Mouse (Mus musculus) neural tube, embryonic 13.5 days (tissue): ENCODE data around the gene Cyp17a1. TPM values are rescaled to one million over a fixed set of nuclear protein-coding genes. Genes with fewer than 3 reads are reported as not detected.
A peak's percentile ranks its signal among the peaks of the same experiment; 100 is the strongest.

Experiments
- ATAC-seq: fragments of 200-750 bp; cut with Nextera tagmentation; 2 replicates; pipeline ENCODE4 v1.8.0; 2017; ENCODE audit warnings: low read depth, mild to moderate bottlenecking, moderate TSS enrichment, moderate library complexity
- H3K27ac ChIP-seq: fragments of 300-500 bp; sonication (generic); replicated peaks from 2 replicates; pipeline ENCODE4 v1.5.1; 2015; ENCODE audit warnings: moderate library complexity, mild to moderate bottlenecking, inconsistent platforms
- H3K27me3 ChIP-seq: fragments of 300-500 bp; sonication (generic); 2 replicates; pipeline ENCODE4 v1.6.1; 2015; ENCODE audit warnings: mild to moderate bottlenecking, inconsistent platforms
- H3K36me3 ChIP-seq: fragments of 300-500 bp; sonication (generic); 2 replicates; pipeline ENCODE4 v1.6.1; 2015; ENCODE audit warnings: mild to moderate bottlenecking, inconsistent platforms
- H3K4me1 ChIP-seq: fragments of 300-500 bp; sonication (generic); replicated peaks from 2 replicates; pipeline ENCODE4 v1.6.1; 2015; ENCODE audit warnings: inconsistent platforms
- H3K4me2 ChIP-seq: fragments of 300-500 bp; sonication (generic); 2 replicates; pipeline ENCODE4 v1.6.1; 2015; ENCODE audit warnings: inconsistent platforms, mild to moderate bottlenecking, moderate library complexity
- H3K4me3 ChIP-seq: fragments of 300-500 bp; sonication (generic); 2 replicates; pipeline ENCODE4 v1.5.1; 2015; ENCODE audit warnings: mild to moderate bottlenecking, inconsistent platforms
- H3K9ac ChIP-seq: fragments of 300-500 bp; sonication (generic); 2 replicates; pipeline ENCODE4 v1.6.1; 2015; ENCODE audit warnings: moderate library complexity, mild to moderate bottlenecking, inconsistent platforms
- H3K9me3 ChIP-seq: fragments of 300-500 bp; sonication (generic); 2 replicates; pipeline ENCODE4 v1.6.1; 2016; ENCODE audit warnings: inconsistent platforms
- WGBS: fragments of 180-500 bp; shearing (Covaris S2); methylation state at CpG from one replicate; pipeline ENCODE4 v1.1.7; 2015; 5-methylcytosine and 5-hydroxymethylcytosine counted together
- polyA plus RNA-seq: library from polyadenylated mRNA; unstranded; fragments of >200 nt; fragmentation: Nextera tagmentation; extraction: Ambion mirVana; gene quantifications from 2 replicates; pipeline ENCODE4 v1.2.1, GENCODE M21; 2015

Gene Cyp17a1
- polyA plus RNA-seq, 1 experiment from 2014 or later: not detected

GRCm38 (mm10) chr19:46697840-46698517 lies 25.0 kb upstream of the Cyp17a1 start:
- Histone ChIP-seq H3K27me3 (no peaks in the 10 kb centered on the region), H3K4me3 (no peak overlapping the region), H3K36me3 (peaks cover 17% of the 10 kb centered on the region), H3K9me3 (no peaks in the 10 kb centered on the region), H3K4me2 (no peak overlapping the region), H3K27ac (no peak overlapping the region), H3K4me1 (no peaks in the 10 kb centered on the region), H3K9ac (no peak overlapping the region)
- ATAC-seq: no peak
- 53% methylated on average over 19 of the region's 19 CpGs for WGBS

GRCm38 (mm10) chr19:46696943-46697342 lies 24.0 kb upstream of the Cyp17a1 start:
- no peak for ATAC-seq

GRCm38 (mm10) chr19:46696482-46696881 lies 23.5 kb upstream of the Cyp17a1 start:
- H3K4me1 ChIP-seq: no peaks in the 10 kb centered on the region
- ATAC-seq: no peak
- 97% methylated on average over 8 of the region's 8 CpGs for WGBS
- no peak overlapping the region for H3K4me3 ChIP-seq
- H3K9me3 ChIP-seq: no peaks in the 10 kb centered on the region
- H3K36me3 ChIP-seq: peaks cover 17% of the 10 kb centered on the region
- no peaks in the 10 kb centered on the region for H3K27me3 ChIP-seq
- H3K27ac ChIP-seq: no peak overlapping the region
- H3K4me2 ChIP-seq: no peak overlapping the region
- H3K9ac ChIP-seq: no peak overlapping the region

More at GRCm38 (mm10) chr19:46696943-46697342, 24.0 kb upstream of the Cyp17a1 start:
- WGBS: 90% methylated on average over 7 of the region's 7 CpGs
- no peaks in the 10 kb centered on the region for H3K27me3 ChIP-seq
- H3K4me2 ChIP-seq: no peak overlapping the region
- H3K9ac ChIP-seq: no peak overlapping the region
- no peak overlapping the region for H3K27ac ChIP-seq
- H3K4me1 ChIP-seq: no peaks in the 10 kb centered on the region
- peaks cover 17% of the 10 kb centered on the region for H3K36me3 ChIP-seq
- H3K9me3 ChIP-seq: no peaks in the 10 kb centered on the region
- no peak overlapping the region for H3K4me3 ChIP-seq

- H3K4me3 ChIP-seq: no peak overlapping the region
- peaks cover 11% of the 10 kb centered on the region; the same call in 1 of the 2 replicates for H3K36me3 ChIP-seq
- no peak overlapping the region for H3K27ac ChIP-seq
- 79% methylated on average over 4 of the region's 4 CpGs for WGBS
- no peak overlapping the region for H3K4me2 ChIP-seq
- ATAC-seq: no peak
- H3K4me1 ChIP-seq: peaks cover 13% of the 10 kb centered on the region
- no peaks in the 10 kb centered on the region for H3K9me3 ChIP-seq
- no peak overlapping the region for H3K9ac ChIP-seq
- no peaks in the 10 kb centered on the region for H3K27me3 ChIP-seq
Observed at GRCm38 (mm10) chr19:46693146-46693545, 20.2 kb upstream of the Cyp17a1 start.

GRCm38 (mm10) chr19:46691078-46691477 lies 18.1 kb upstream of the Cyp17a1 start:
- Histone ChIP-seq H3K27me3 (no peaks in the 10 kb centered on the region), H3K27ac (no peak overlapping the region), H3K36me3 (peaks cover 7% of the 10 kb centered on the region; the same call in 1 of the 2 replicates), H3K4me1 (peaks cover 13% of the 10 kb centered on the region), H3K4me3 (no peak overlapping the region), H3K4me2 (peak overlapping the region; percentile 63; the same call in 1 of the 2 replicates), H3K9ac (no peak overlapping the region), H3K9me3 (no peaks in the 10 kb centered on the region)
- WGBS: 74% methylated on average over 2 of the region's 2 CpGs
- ATAC-seq: no peak

- 79% methylated on average over 11 of the region's 11 CpGs for WGBS
- H3K4me3 ChIP-seq: peak overlapping the region; percentile 64
- peak overlapping the region; percentile 63 for H3K4me2 ChIP-seq
- no peaks in the 10 kb centered on the region for H3K27me3 ChIP-seq
- peaks cover 7% of the 10 kb centered on the region; the same call in 1 of the 2 replicates for H3K36me3 ChIP-seq
- peak; percentile 41 for ATAC-seq
- H3K4me1 ChIP-seq: peaks cover 13% of the 10 kb centered on the region
- peak overlapping the region; percentile 82 for H3K27ac ChIP-seq
- no peaks in the 10 kb centered on the region for H3K9me3 ChIP-seq
- H3K9ac ChIP-seq: peak overlapping the region; percentile 82
Observed at GRCm38 (mm10) chr19:46690387-46690786, 17.4 kb upstream of the Cyp17a1 start.

- ATAC-seq: peak; percentile 96
- Histone ChIP-seq H3K27ac (peak within 1 kb of the TSS; percentile 82), H3K9me3 (no peaks in the 10 kb centered on the region), H3K4me3 (peak within 1 kb of the TSS; percentile 64), H3K9ac (peak within 1 kb of the TSS; percentile 82), H3K36me3 (peaks cover 6% of the 10 kb centered on the region; the same call in 1 of the 2 replicates), H3K4me2 (peak within 1 kb of the TSS; percentile 63), H3K27me3 (no peaks in the 10 kb centered on the region), H3K4me1 (peaks cover 13% of the 10 kb centered on the region)
- 2% methylated on average over 44 of the region's 44 CpGs for WGBS
Observed at GRCm38 (mm10) chr19:46689460-46690372, 16.7 kb upstream of the Cyp17a1 start, which contains the start of gene Borcs7. TSS of gene Borcs7 (plus strand) at chr19:46689906.

GRCm38 (mm10) chr19:46679720-46680383 lies 6.9 kb upstream of the Cyp17a1 start:
- H3K9ac ChIP-seq: no peak overlapping the region
- H3K27me3 ChIP-seq: no peaks in the 10 kb centered on the region
- ATAC-seq: no peak
- no peaks in the 10 kb centered on the region for H3K4me1 ChIP-seq
- no peak overlapping the region for H3K4me2 ChIP-seq
- 70% methylated on average over 12 of the region's 12 CpGs for WGBS
- no peak overlapping the region for H3K27ac ChIP-seq
- H3K4me3 ChIP-seq: no peak overlapping the region
- no peaks in the 10 kb centered on the region for H3K9me3 ChIP-seq
- H3K36me3 ChIP-seq: no peaks in the 10 kb centered on the region

- no peaks in the 10 kb centered on the region for H3K27me3 ChIP-seq
- H3K4me2 ChIP-seq: no peak overlapping the region
- no peaks in the 10 kb centered on the region for H3K9me3 ChIP-seq
- no peak overlapping the region for H3K4me3 ChIP-seq
- H3K4me1 ChIP-seq: no peaks in the 10 kb centered on the region
- H3K9ac ChIP-seq: no peak overlapping the region
- 87% methylated on average over 3 of the region's 3 CpGs for WGBS
- ATAC-seq: no peak
- H3K27ac ChIP-seq: no peak overlapping the region
- H3K36me3 ChIP-seq: no peaks in the 10 kb centered on the region
Observed at GRCm38 (mm10) chr19:46675641-46676040, 2.7 kb upstream of the Cyp17a1 start.

GRCm38 (mm10) chr19:46670691-46671090 lies 2.3 kb downstream of the Cyp17a1 start:
- no peaks in the 10 kb centered on the region for H3K4me1 ChIP-seq
- ATAC-seq: peak; percentile 81; the same call in 1 of the 2 replicates
- no peaks in the 10 kb centered on the region for H3K36me3 ChIP-seq
- no peaks in the 10 kb centered on the region for H3K9me3 ChIP-seq
- H3K27me3 ChIP-seq: no peaks in the 10 kb centered on the region
- H3K4me3 ChIP-seq: no peak overlapping the region
- no peak overlapping the region for H3K4me2 ChIP-seq
- 35% methylated on average over 13 of the region's 13 CpGs for WGBS
- H3K27ac ChIP-seq: no peak overlapping the region
- no peak overlapping the region for H3K9ac ChIP-seq

- no peak overlapping the region for H3K4me3 ChIP-seq
- H3K4me2 ChIP-seq: no peak overlapping the region
- no peaks in the 10 kb centered on the region for H3K9me3 ChIP-seq
- H3K4me1 ChIP-seq: peaks cover 6% of the 10 kb centered on the region
- ATAC-seq: no peak
- no peaks in the 10 kb centered on the region for H3K36me3 ChIP-seq
- no peak overlapping the region for H3K9ac ChIP-seq
- no peak overlapping the region for H3K27ac ChIP-seq
- no peaks in the 10 kb centered on the region for H3K27me3 ChIP-seq
- 89% methylated on average over 5 of the region's 5 CpGs for WGBS
Observed at GRCm38 (mm10) chr19:46669802-46670201, 3.2 kb downstream of the Cyp17a1 start.

- H3K4me3 ChIP-seq: no peak overlapping the region
- H3K27ac ChIP-seq: no peak overlapping the region
- ATAC-seq: no peak
- peaks cover 6% of the 10 kb centered on the region for H3K4me1 ChIP-seq
- no peak overlapping the region for H3K4me2 ChIP-seq
- no peaks in the 10 kb centered on the region for H3K9me3 ChIP-seq
- H3K36me3 ChIP-seq: no peaks in the 10 kb centered on the region
- H3K9ac ChIP-seq: no peak overlapping the region
- no peaks in the 10 kb centered on the region for H3K27me3 ChIP-seq
- WGBS: 92% methylated on average over 10 of the region's 10 CpGs
Observed at GRCm38 (mm10) chr19:46668263-46668662, 4.7 kb downstream of the Cyp17a1 start.
